1 mouse cellular context compared by ENCODE assay signal in genomic region chr12:111535281-111535680, GRCm38 (mm10).
TF ChIP-seq lines count a peak whose summit lies in the region.

No protein-coding gene starts in this region.

TF ChIP-seq in MEL, 35 proteins besides CTCF, POLR2A, EP300 and RAD21 (continued from another document):
- peak; percentile 85 for TF ChIP-seq TAL1 (IDR thresholded peaks at IDR 0.05; ENCODE audit: low read length)
- no peak for TF ChIP-seq MYB (IDR thresholded peaks at IDR 0.05; ENCODE audit: low read depth, low read length)
- TF ChIP-seq JUND (IDR thresholded peaks at IDR 0.05; ENCODE audit: low read depth, low read length) = no peak
- peak; percentile 35; the same call in 1 of the 2 replicates for TF ChIP-seq SIN3A (IDR thresholded peaks at IDR 0.05; ENCODE audit: low read length)
- no peak for TF ChIP-seq GABPA (IDR thresholded peaks at IDR 0.05; ENCODE audit: low read depth, low read length)
- TF ChIP-seq MXI1 (IDR thresholded peaks at IDR 0.05; ENCODE audit: low read depth, low read length) = peak; percentile 56; the same call in 1 of the 2 replicates
TF ChIP-seq in MEL: peak in this region for 11.
